Mouse (Mus musculus) embryonic facial prominence, embryonic 13.5 days (tissue): ENCODE measurements around the gene Uckl1. TPM values are rescaled to one million over a fixed set of nuclear protein-coding genes. Genes with fewer than 3 reads are reported as not detected.

Experiments used
- ATAC-seq: fragments of 200-750 bp; cut with Nextera tagmentation; 2 replicates; pipeline ENCODE4 v1.8.0; 2017; ENCODE audit warnings: low read depth; ENCODE audit not compliant: insufficient number of reproducible peaks, insufficient read depth, low FRiP score, low TSS enrichment
- H3K27ac ChIP-seq: fragments of 300-500 bp; sonication (generic); 2 replicates; pipeline ENCODE4 v1.5.1; 2015; ENCODE audit warnings: moderate library complexity, mild to moderate bottlenecking, inconsistent platforms
- H3K27me3 ChIP-seq: fragments of 300-500 bp; sonication (generic); 2 replicates; pipeline ENCODE4 v1.6.1; 2015; ENCODE audit warnings: mild to moderate bottlenecking, inconsistent platforms
- H3K36me3 ChIP-seq: fragments of 300-500 bp; sonication (generic); 2 replicates; pipeline ENCODE4 v1.6.1; 2015; ENCODE audit warnings: mild to moderate bottlenecking, inconsistent platforms
- H3K4me1 ChIP-seq: fragments of 300-500 bp; sonication (generic); 2 replicates; pipeline ENCODE4 v1.6.1; 2015; ENCODE audit warnings: inconsistent platforms
- H3K4me2 ChIP-seq: fragments of 300-500 bp; sonication (generic); 2 replicates; pipeline ENCODE4 v1.6.1; 2015; ENCODE audit warnings: moderate library complexity, mild to moderate bottlenecking, inconsistent platforms
- H3K4me3 ChIP-seq: fragments of 300-500 bp; sonication (generic); 2 replicates; pipeline ENCODE4 v1.5.1; 2015; ENCODE audit warnings: mild to moderate bottlenecking, inconsistent platforms
- H3K9ac ChIP-seq: fragments of 300-500 bp; sonication (generic); 2 replicates; pipeline ENCODE4 v1.6.1; 2015; ENCODE audit warnings: mild to moderate bottlenecking, inconsistent platforms
- H3K9me3 ChIP-seq: fragments of 300-500 bp; sonication (generic); 2 replicates; pipeline ENCODE4 v1.6.1; 2016; ENCODE audit warnings: inconsistent platforms
- WGBS: fragments of 180-500 bp; shearing (Covaris S2); methylation state at CpG from one replicate; pipeline ENCODE4 v1.1.7; 2015; ENCODE audit warnings: mixed read lengths; 5-methylcytosine and 5-hydroxymethylcytosine counted together
- polyA plus RNA-seq: library from polyadenylated mRNA; unstranded; fragments of >200 nt; fragmentation: Nextera tagmentation; extraction: Ambion mirVana; gene quantifications from 2 replicates; pipeline ENCODE4 v1.2.1, GENCODE M21; 2015

The Uckl1 gene
- polyA plus RNA-seq, 1 experiment from 2014 or later, result 41.1 TPM

DNA sequence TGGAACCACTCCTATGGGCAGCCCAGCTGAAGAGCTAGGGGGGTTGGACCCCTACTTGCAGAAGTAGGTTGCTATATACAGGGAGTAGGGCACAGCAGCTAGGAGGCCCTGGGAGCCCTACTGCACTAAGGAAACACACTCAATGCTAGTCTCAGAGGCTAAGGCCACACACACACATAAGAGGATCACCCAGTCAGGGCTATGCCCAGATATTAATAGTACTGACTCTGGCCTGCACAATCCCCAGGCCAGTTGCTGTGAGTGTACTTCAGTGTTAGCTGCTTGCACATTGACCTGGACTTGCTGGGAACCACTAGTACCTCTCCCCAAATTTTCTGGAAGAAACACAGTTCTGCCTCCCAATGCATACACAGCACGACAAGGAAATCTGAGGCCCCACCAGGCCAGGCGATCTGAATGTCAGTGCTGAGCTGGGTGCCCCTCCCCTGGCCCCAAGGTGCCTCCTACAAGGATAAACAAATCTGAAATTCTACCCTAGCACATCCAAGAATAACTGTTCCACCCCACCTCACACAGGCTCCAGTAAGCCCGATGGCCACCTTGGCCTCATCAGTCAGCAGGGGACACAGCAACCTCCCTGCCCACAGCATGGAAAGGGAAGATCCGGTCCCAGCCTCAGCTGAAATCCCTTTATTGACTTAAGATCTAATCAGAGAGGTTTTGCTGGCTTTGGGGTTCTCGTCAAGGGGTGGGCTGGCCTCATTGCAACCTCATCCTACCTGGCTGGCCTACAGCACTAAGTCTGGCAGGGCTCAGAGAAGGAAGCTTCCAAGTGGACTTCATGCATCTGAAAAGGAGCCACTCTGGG, 5.7 kb downstream of the Uckl1 start:
- ATAC-seq, result no peak
- peaks cover 23% of the 10 kb centered on the region for H3K36me3 ChIP-seq
- H3K9ac ChIP-seq, result peak overlapping the region; percentile 40
- no peak overlapping the region for H3K4me3 ChIP-seq
- no peak overlapping the region for H3K4me2 ChIP-seq
- WGBS, result 58% methylated on average over 5 of the region's 5 CpGs
- H3K27me3 ChIP-seq, result no peaks in the 10 kb centered on the region
- H3K9me3 ChIP-seq, result no peaks in the 10 kb centered on the region
- H3K4me1 ChIP-seq, result peaks cover 26% of the 10 kb centered on the region
- no peak overlapping the region for H3K27ac ChIP-seq

DNA sequence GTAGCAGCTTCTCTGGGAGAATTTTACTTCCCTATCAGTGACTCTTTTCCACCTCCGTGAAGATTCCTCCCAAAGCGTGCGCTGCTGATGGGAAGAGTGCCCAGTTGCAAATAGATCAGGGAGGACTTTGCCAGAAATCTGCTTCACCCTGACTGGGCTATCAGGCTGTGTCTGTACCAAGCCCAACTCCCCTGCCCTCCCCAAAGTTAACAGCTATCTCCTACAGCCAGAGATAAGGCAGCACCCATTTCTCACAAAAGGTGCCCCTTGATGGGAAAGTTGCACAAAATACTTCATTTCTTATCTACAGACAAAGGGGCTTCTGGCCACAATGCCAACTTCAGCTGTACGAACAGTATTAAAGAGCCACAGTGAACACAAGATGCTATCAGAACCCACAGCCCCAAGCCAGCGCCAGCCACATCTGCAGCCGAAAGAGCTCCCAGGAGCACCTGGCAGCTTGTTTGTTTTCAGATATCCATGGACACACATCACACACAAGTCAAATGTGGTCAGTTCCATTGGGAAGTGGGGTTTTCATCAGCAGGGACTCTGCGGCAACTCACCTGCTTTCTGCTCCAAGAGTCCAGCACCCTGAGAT, 6.6 kb downstream of the Uckl1 start:
- Histone ChIP-seq H3K4me2 (no peak overlapping the region), H3K9me3 (no peaks in the 10 kb centered on the region), H3K36me3 (peaks cover 23% of the 10 kb centered on the region), H3K4me3 (no peak overlapping the region), H3K4me1 (peaks cover 26% of the 10 kb centered on the region), H3K9ac (peak overlapping the region; percentile 47; the same call in 1 of the 2 replicates), H3K27me3 (no peaks in the 10 kb centered on the region), H3K27ac (no peak overlapping the region)
- 80% methylated on average over 7 of the region's 7 CpGs for WGBS
- ATAC-seq, result no peak

DNA sequence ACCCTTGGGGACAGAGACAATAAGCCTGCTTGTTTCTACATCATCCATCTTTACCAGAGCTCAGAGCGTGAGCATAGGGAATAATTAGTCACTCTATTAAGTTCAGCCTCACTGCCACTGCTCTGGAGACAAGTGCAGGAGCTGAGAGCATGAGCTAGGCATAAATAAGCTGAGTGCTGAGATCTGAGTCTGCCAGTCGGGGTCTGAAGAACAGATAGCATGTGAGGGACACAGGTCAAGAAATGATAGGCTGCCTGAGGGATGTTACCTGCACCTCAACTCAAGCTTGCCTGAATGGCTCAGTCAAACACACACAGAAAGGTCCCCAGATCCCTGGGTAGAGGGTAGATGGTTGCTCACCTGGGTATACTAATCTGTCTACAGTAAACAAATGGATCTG, 7.6 kb downstream of the Uckl1 start:
- no peak for ATAC-seq
- Histone ChIP-seq H3K4me1 (peaks cover 24% of the 10 kb centered on the region), H3K9me3 (no peaks in the 10 kb centered on the region), H3K4me2 (no peak overlapping the region), H3K27me3 (no peaks in the 10 kb centered on the region), H3K4me3 (no peak overlapping the region), H3K9ac (no peak overlapping the region), H3K36me3 (peaks cover 27% of the 10 kb centered on the region), H3K27ac (no peak overlapping the region)
- 61% methylated on average over 2 of the region's 2 CpGs for WGBS

DNA sequence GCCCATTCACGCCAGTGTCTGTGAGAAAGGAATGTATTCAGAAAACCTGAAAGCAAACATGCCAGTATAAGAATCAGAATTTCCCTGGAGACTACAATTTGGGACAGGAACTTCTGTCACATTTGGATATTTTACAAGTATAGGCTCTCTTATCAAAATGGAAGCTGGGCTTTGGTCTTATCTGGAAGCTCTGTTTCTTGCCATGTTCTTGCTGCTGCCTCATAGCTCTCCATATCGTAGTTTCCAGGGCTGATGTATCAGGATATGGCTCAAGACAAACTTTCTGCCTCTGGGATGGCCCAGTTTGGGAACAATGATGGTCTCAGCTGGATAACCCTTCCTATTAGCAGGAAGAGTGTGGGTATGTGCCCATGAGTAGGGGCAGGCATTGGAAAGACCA, 8.1 kb downstream of the Uckl1 start:
- no peak for ATAC-seq
- Histone ChIP-seq H3K9ac (no peak overlapping the region), H3K27me3 (no peaks in the 10 kb centered on the region), H3K4me2 (no peak overlapping the region), H3K27ac (no peak overlapping the region), H3K36me3 (peaks cover 30% of the 10 kb centered on the region), H3K4me1 (peaks cover 22% of the 10 kb centered on the region), H3K4me3 (no peak overlapping the region), H3K9me3 (no peaks in the 10 kb centered on the region)
- WGBS, result 86% methylated on average over 2 of the region's 2 CpGs

DNA sequence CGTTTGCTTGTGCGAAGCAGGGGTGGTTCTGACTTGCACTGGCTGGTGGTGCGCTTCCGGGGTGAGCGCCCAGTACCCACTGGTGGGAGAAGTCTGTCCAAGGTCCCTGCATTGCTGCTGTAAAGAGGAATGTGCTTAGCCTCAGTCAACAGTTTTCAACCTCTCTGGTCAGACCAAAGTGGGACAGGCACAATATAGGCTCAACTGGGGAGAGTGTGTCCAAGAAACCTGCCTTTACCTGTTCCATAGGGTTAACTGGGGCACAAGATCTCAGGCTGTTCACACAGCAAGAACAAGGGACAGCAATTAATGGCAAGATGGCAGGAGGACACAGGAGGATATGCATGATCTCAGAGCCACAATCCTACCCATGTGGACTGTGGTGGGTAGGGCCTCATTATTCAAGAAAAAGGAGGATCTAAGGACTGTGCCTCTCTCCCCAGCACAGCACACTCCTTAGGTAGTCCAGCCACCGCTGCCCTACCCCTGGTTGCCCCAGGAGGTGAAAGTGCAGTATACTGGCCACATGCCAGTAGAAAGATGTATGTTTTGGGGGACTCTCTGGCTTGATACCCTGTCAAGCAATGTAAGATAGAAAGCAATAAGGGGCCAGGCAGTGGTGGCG, 9.7 kb downstream of the Uckl1 start:
- no peak overlapping the region for H3K4me2 ChIP-seq
- H3K4me3 ChIP-seq, result no peak overlapping the region
- no peaks in the 10 kb centered on the region for H3K9me3 ChIP-seq
- 93% methylated on average over 7 of the region's 7 CpGs for WGBS
- no peaks in the 10 kb centered on the region for H3K27me3 ChIP-seq
- H3K36me3 ChIP-seq, result peaks cover 30% of the 10 kb centered on the region
- ATAC-seq, result no peak
- no peak overlapping the region for H3K27ac ChIP-seq
- peaks cover 17% of the 10 kb centered on the region for H3K4me1 ChIP-seq
- no peak overlapping the region for H3K9ac ChIP-seq

DNA sequence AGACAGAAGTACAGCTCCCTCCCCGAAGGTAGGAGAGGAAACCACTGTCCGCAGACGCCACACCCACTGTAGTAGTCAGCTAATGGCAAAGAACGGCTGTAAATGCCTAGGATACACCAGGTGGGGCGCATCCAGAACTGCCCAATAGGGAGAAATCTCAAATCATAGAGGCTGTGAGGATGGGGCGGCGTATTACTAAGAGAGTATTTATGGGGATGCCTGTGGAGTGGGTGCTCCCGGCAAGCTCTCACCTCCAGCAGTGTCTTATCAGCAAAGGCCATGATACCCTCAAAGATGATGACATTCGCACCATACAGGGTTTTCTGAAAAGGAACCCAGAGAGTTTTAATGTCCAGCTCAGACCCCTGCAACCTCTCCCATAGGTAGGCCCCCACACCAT, 10.7 kb downstream of the Uckl1 start:
- no peaks in the 10 kb centered on the region for H3K27me3 ChIP-seq
- peaks cover 30% of the 10 kb centered on the region for H3K36me3 ChIP-seq
- peaks cover 7% of the 10 kb centered on the region; the same call in 1 of the 2 replicates for H3K4me1 ChIP-seq
- no peak overlapping the region for H3K9ac ChIP-seq
- no peak for ATAC-seq
- 87% methylated on average over 9 of the region's 9 CpGs for WGBS
- H3K4me3 ChIP-seq, result no peak overlapping the region
- H3K9me3 ChIP-seq, result no peaks in the 10 kb centered on the region
- H3K27ac ChIP-seq, result no peak overlapping the region
- no peak overlapping the region for H3K4me2 ChIP-seq

DNA sequence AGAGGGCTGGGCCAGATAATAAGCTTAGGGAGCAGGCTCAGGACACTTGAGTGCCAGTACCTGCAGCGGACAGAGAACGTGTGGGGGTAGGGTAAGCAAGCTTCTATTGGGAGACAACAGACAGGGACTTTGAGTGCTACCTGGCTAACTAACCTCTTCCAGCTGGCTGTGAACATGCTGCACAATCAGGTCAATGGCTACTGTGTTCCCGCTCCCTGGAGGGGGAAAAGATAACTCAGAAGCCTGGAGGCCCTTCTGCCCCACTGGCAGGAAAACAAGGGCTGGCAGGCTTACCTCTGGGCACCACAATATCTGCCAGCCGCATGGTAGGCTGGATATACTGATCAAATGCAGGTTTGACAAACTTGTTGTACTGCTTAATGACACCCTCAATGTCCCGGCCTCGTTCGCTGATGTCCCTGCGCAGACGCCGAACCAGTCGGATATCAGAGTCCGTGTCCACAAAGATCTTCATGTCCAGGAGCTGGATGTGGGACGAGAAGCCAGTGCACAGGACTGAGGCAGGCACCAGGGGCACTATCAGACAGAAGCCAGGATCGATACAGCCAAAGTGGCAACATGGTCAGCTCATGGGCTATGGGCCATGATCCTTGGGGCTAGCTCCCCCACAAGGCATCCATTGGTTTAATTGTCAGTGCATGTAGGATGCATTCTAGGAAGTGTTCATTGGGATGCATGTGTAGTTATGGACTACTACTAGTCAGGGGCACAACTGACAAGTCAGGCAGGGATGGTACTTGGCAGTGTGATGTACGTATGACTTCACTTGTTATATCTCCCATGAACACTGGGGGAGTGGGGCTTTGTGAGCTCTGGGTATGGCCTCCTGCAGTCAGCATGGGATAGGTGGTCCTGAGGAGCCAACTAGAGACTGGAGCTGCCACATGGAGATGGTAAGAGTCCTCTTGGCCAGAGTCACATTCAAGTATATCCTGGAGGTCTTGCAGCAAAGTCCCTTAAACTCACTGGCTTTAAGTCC, 11.5 kb downstream of the Uckl1 start:
- Histone ChIP-seq H3K9me3 (no peaks in the 10 kb centered on the region), H3K9ac (no peak overlapping the region), H3K4me2 (no peak overlapping the region), H3K4me3 (no peak overlapping the region), H3K27ac (no peak overlapping the region), H3K27me3 (no peaks in the 10 kb centered on the region), H3K4me1 (peaks cover 4% of the 10 kb centered on the region; the same call in 1 of the 2 replicates), H3K36me3 (peaks cover 30% of the 10 kb centered on the region)
- no peak for ATAC-seq
- WGBS, result 89% methylated on average over 15 of the region's 15 CpGs

DNA sequence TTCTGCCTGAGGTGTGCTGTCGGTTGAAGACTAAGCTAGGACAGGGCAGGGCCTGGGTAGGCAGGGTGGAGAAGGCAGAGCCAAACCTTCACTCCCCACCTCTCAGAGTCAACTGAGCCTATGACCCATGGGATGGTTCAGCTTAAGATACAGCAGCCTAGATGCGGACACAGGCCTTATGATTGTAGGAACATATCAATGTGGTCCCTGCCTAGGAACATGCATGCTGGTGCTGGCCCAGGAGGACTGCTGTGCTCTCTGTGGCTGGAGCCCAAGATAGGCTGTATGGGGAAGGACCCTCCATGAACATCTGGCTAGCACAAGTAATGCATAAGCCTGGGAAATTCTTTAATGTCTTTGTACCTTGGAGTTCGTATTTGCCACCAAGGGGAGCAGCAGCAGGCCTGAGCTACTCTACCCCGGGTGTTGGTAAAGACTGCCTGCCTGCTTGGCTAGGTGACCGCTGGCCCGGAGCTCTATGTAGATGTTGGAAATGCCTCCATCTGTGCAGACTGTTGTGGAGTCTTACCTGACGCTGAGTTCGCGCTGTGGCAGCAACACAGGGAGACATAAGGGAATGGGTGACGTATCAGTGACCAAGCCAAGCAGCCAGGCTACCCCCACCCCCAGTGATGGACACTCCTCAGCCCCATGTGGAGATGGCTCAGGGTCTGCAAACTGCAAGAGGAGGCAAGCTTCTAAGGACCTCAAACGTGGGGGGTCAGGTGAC, 12.6 kb downstream of the Uckl1 start:
- Histone ChIP-seq H3K4me2 (no peak overlapping the region), H3K4me3 (no peak overlapping the region), H3K4me1 (0 out of 2 replicates have a peak, but pooled peaks cover 4% of the 10 kb centered on the region), H3K27me3 (no peaks in the 10 kb centered on the region), H3K27ac (no peak overlapping the region), H3K9me3 (no peaks in the 10 kb centered on the region), H3K9ac (no peak overlapping the region), H3K36me3 (peaks cover 30% of the 10 kb centered on the region)
- no peak for ATAC-seq
- 87% methylated on average over 11 of the region's 11 CpGs for WGBS

DNA sequence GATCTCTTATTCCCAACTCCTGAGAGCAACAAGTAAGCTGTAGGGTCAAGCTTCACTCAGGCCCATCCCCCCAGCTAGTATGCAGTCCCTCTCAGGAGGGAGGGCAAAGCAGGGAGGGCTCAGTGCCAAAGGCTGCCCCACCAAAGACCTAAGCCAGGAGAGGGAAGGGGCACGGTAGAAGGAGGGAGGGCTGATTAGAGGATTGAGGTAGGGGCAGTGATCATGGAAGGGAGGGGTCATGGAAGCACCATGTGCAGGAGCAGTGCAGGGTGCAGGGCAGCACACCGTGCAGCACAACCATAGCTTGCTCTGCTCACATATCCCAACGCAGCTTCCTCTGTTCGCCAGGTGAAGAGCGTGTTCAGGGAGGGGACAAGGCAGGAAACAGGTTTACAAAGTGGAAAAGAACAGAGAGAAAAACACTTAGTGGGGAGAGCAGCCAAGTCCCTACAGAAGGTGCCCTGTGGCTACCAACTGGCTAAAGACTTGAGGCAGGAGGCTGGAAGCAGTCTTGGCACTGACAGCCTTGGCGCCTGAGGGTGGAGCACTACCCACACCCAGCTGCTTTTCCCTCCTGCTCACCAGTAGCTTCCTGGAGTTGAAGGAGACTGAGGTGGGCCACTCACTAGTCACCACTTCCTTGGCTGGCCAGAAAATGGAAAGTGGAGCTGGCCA, 13.6 kb downstream of the Uckl1 start:
- no peak for ATAC-seq
- Histone ChIP-seq H3K27me3 (no peaks in the 10 kb centered on the region), H3K9me3 (no peaks in the 10 kb centered on the region), H3K27ac (no peak overlapping the region), H3K4me2 (no peak overlapping the region), H3K4me3 (no peak overlapping the region), H3K9ac (no peak overlapping the region), H3K4me1 (0 out of 2 replicates have a peak, but pooled peaks cover 4% of the 10 kb centered on the region), H3K36me3 (peaks cover 30% of the 10 kb centered on the region)
- WGBS, result 69% methylated on average over 6 of the region's 6 CpGs

DNA sequence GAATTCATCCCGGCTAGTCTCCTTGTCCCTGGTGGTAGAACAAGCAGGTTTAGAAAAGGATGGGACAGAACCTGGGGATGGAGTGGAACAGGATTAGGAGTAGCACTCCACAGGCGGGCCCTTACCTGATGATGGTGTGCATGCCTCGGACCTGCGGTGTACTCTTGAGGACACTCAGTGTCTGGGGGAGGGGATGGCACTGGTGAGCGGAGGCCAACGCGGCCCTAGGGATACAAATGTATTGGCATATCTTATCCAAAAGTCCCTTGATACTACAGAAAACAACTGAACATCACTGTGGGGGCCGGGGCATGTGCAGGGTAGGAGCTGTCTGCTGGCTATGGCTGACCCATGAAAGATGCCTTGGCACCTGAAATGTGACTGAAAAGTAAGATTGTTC, 14.3 kb downstream of the Uckl1 start:
- Histone ChIP-seq H3K9me3 (no peaks in the 10 kb centered on the region), H3K27ac (no peak overlapping the region), H3K9ac (no peak overlapping the region), H3K36me3 (peaks cover 30% of the 10 kb centered on the region), H3K4me2 (no peak overlapping the region), H3K4me1 (0 out of 2 replicates have a peak, but pooled peaks cover 4% of the 10 kb centered on the region), H3K4me3 (no peak overlapping the region), H3K27me3 (no peaks in the 10 kb centered on the region)
- WGBS, result 85% methylated on average over 8 of the region's 8 CpGs
- ATAC-seq, result no peak
